Mouse (Mus musculus): ENCODE results near the gene Actrt2. TPM values are rescaled to one million over a fixed set of nuclear protein-coding genes. Genes with fewer than 3 reads are reported as not detected.

Actrt2 gene
- polyA plus RNA-seq, 1 experiment from 2014 or later, result not detected

DNA sequence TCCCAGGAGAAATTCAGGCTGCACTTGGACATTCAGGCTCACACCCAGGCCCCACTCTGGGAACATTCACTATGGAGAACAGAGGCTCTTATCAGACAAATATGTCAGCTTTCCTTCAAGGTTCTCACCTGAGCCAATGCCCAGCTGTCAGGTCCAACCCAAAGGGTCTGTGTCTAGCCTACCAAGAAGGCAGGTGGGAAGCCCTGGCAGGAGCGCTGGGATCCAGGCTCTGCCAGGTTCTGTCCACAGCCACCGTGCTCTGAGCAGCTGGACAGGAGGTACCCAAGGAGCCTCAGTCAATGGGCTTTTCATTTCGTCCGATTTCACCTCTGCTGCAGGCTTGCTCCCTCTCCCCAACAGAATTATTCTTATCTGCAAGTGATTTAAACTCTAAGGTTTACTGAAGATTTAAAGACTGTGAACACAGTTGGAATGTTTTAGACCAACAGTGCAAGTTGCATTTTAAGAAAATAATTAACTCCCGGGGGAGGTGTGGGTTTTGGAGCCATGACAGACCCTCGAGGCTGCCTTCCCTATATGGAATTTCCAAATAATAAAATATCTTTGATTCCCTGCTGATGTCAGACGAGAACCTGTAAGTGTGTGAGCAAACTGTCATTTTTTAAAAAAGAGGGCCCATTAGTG is 35.9 kb upstream of the Actrt2 start:
- WGBS, result 52% methylated on average over 7 of the region's 7 CpGs
- Histone ChIP-seq H3K36me3 (ENCODE audit: control insufficient read depth, insufficient read depth, low read length) (no peaks in the 10 kb centered on the region), H3K9ac (ENCODE audit: low read depth, low read length) (no peak overlapping the region), H3K4me3 (ENCODE audit: low read length) (no peak overlapping the region), H3K27me3 (ENCODE audit: control insufficient read depth, insufficient read depth, low read length) (0 out of 2 replicates have a peak, but pooled peaks cover 3% of the 10 kb centered on the region), H3K4me1 (ENCODE audit: control insufficient read depth, insufficient read depth, low read length) (no peaks in the 10 kb centered on the region), H3K27ac (ENCODE audit: low read depth, low read length) (no peak overlapping the region), H3K4me2 (replicated peaks; ENCODE audit: low read depth, low read length) (no peak overlapping the region), H3K9me3 (ENCODE audit: control insufficient read depth, low read length) (no peaks in the 10 kb centered on the region)
- no peak for ATAC-seq (ENCODE audit: low FRiP score, low TSS enrichment)

- no peak for ATAC-seq (ENCODE audit: low FRiP score, low TSS enrichment)
- Histone ChIP-seq H3K4me3 (ENCODE audit: low read length) (no peak overlapping the region), H3K9me3 (ENCODE audit: control insufficient read depth, low read length) (no peaks in the 10 kb centered on the region), H3K4me1 (ENCODE audit: control insufficient read depth, insufficient read depth, low read length) (no peaks in the 10 kb centered on the region), H3K36me3 (ENCODE audit: control insufficient read depth, insufficient read depth, low read length) (no peaks in the 10 kb centered on the region), H3K9ac (ENCODE audit: low read depth, low read length) (no peak overlapping the region), H3K27me3 (ENCODE audit: control insufficient read depth, insufficient read depth, low read length) (0 out of 2 replicates have a peak, but pooled peaks cover 3% of the 10 kb centered on the region), H3K27ac (ENCODE audit: low read depth, low read length) (no peak overlapping the region), H3K4me2 (replicated peaks; ENCODE audit: low read depth, low read length) (no peak overlapping the region)
- 82% methylated on average over 7 of the region's 7 CpGs for WGBS
Observed at GRCm38 (mm10) chr4:154702931-154703330, 35.3 kb upstream of the Actrt2 start.

GRCm38 (mm10) chr4:154702186-154702585 is 34.5 kb upstream of the Actrt2 start:
- WGBS, result 59% methylated on average over 6 of the region's 6 CpGs

DNA sequence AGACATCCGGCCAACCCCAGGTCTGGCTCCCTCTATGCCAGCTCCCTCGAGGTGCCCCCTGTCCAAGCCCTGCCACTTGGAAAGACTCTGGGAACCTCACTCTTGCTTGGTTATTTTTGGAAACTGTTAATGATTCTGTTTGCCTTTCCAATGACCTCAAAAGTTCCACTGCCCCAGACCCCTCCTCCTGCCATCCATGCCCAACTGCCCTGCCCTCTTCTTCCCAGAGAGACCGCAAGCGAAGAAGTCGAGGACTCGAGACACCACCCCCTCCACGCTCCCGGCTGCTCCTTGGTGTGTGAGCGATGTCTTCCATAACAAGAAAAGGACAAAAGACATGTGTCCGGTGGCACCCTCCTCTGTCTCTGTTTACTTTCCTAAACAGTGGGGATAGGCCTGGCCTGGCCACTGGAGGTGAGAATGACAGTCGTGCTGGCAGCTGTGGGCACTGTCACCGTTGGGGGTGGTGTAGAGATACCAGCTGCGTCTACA is 33.3 kb upstream of the Actrt2 start:
- H3K27me3 ChIP-seq (ENCODE audit: control insufficient read depth, insufficient read depth, low read length), result 0 out of 2 replicates have a peak, but pooled peaks cover 3% of the 10 kb centered on the region
- no peak overlapping the region for H3K4me2 ChIP-seq (replicated peaks; ENCODE audit: low read depth, low read length)
- H3K9ac ChIP-seq (ENCODE audit: low read depth, low read length), result no peak overlapping the region
- H3K9me3 ChIP-seq (ENCODE audit: control insufficient read depth, low read length), result no peaks in the 10 kb centered on the region
- no peaks in the 10 kb centered on the region for H3K36me3 ChIP-seq (ENCODE audit: control insufficient read depth, insufficient read depth, low read length)
- no peak for ATAC-seq (ENCODE audit: low FRiP score, low TSS enrichment)
- H3K27ac ChIP-seq (ENCODE audit: low read depth, low read length), result no peak overlapping the region
- H3K4me1 ChIP-seq (ENCODE audit: control insufficient read depth, insufficient read depth, low read length), result 0 out of 2 replicates have a peak, but pooled peaks cover 4% of the 10 kb centered on the region
- H3K4me3 ChIP-seq (ENCODE audit: low read length), result no peak overlapping the region
- WGBS, result 91% methylated on average over 13 of the region's 13 CpGs

More at GRCm38 (mm10) chr4:154702186-154702585, 34.5 kb upstream of the Actrt2 start:
- ATAC-seq (ENCODE audit: low FRiP score, low TSS enrichment), result no peak
- Histone ChIP-seq H3K9ac (ENCODE audit: low read depth, low read length) (no peak overlapping the region), H3K4me3 (ENCODE audit: low read length) (no peak overlapping the region), H3K27me3 (ENCODE audit: control insufficient read depth, insufficient read depth, low read length) (0 out of 2 replicates have a peak, but pooled peaks cover 3% of the 10 kb centered on the region), H3K36me3 (ENCODE audit: control insufficient read depth, insufficient read depth, low read length) (no peaks in the 10 kb centered on the region), H3K4me1 (ENCODE audit: control insufficient read depth, insufficient read depth, low read length) (no peaks in the 10 kb centered on the region), H3K4me2 (replicated peaks; ENCODE audit: low read depth, low read length) (no peak overlapping the region), H3K9me3 (ENCODE audit: control insufficient read depth, low read length) (no peaks in the 10 kb centered on the region), H3K27ac (ENCODE audit: low read depth, low read length) (no peak overlapping the region)

- no peak for ATAC-seq (ENCODE audit: low FRiP score, low TSS enrichment)
- 91% methylated on average over 6 of the region's 6 CpGs for WGBS
- Histone ChIP-seq H3K9ac (ENCODE audit: low read depth, low read length) (no peak overlapping the region), H3K36me3 (ENCODE audit: control insufficient read depth, insufficient read depth, low read length) (no peaks in the 10 kb centered on the region), H3K4me2 (replicated peaks; ENCODE audit: low read depth, low read length) (no peak overlapping the region), H3K9me3 (ENCODE audit: control insufficient read depth, low read length) (no peaks in the 10 kb centered on the region), H3K4me1 (ENCODE audit: control insufficient read depth, insufficient read depth, low read length) (0 out of 2 replicates have a peak, but pooled peaks cover 4% of the 10 kb centered on the region), H3K27ac (ENCODE audit: low read depth, low read length) (no peak overlapping the region), H3K27me3 (ENCODE audit: control insufficient read depth, insufficient read depth, low read length) (0 out of 2 replicates have a peak, but pooled peaks cover 2% of the 10 kb centered on the region), H3K4me3 (ENCODE audit: low read length) (no peak overlapping the region)
Observed at GRCm38 (mm10) chr4:154700436-154700835, 32.8 kb upstream of the Actrt2 start.

- H3K4me2 ChIP-seq (replicated peaks; ENCODE audit: low read depth, low read length), result no peak overlapping the region
- H3K4me3 ChIP-seq (ENCODE audit: low read length), result no peak overlapping the region
- ATAC-seq (ENCODE audit: low FRiP score, low TSS enrichment), result no peak
- no peaks in the 10 kb centered on the region for H3K27me3 ChIP-seq (ENCODE audit: control insufficient read depth, insufficient read depth, low read length)
- H3K27ac ChIP-seq (ENCODE audit: low read depth, low read length), result no peak overlapping the region
- H3K9ac ChIP-seq (ENCODE audit: low read depth, low read length), result no peak overlapping the region
- no peaks in the 10 kb centered on the region for H3K36me3 ChIP-seq (ENCODE audit: control insufficient read depth, insufficient read depth, low read length)
- 84% methylated on average over 8 of the region's 8 CpGs for WGBS
- 0 out of 2 replicates have a peak, but pooled peaks cover 4% of the 10 kb centered on the region for H3K4me1 ChIP-seq (ENCODE audit: control insufficient read depth, insufficient read depth, low read length)
- no peaks in the 10 kb centered on the region for H3K9me3 ChIP-seq (ENCODE audit: control insufficient read depth, low read length)
Observed at GRCm38 (mm10) chr4:154699236-154699635, 31.6 kb upstream of the Actrt2 start.

DNA sequence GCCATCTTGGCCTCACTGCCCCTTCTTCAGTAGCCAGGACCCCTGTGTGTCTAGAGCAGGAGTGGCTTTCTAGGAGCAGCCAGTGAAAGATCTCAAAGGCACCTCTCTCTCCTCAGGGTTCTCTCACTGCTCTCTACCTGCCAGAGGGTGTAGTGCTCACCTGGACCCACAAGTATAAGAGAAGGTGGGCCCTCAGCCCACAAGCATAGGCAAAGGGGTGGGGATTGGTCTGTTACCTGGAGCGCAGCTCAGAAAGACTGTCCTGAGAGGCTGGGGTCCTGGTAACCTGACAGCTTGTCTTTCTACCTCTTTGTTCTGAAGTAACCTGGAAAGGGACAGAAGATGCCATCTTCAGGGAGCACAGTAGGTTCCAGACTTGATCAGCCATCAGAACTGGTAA is 31.0 kb upstream of the Actrt2 start:
- no peak for ATAC-seq (ENCODE audit: low FRiP score, low TSS enrichment)
- H3K36me3 ChIP-seq (ENCODE audit: control insufficient read depth, insufficient read depth, low read length), result no peaks in the 10 kb centered on the region
- no peaks in the 10 kb centered on the region for H3K27me3 ChIP-seq (ENCODE audit: control insufficient read depth, insufficient read depth, low read length)
- H3K27ac ChIP-seq (ENCODE audit: low read depth, low read length), result no peak overlapping the region
- no peaks in the 10 kb centered on the region for H3K9me3 ChIP-seq (ENCODE audit: control insufficient read depth, low read length)
- no peak overlapping the region for H3K4me3 ChIP-seq (ENCODE audit: low read length)
- H3K4me2 ChIP-seq (replicated peaks; ENCODE audit: low read depth, low read length), result no peak overlapping the region
- WGBS, result 100% methylated on average over 1 of the region's 1 CpGs
- no peak overlapping the region for H3K9ac ChIP-seq (ENCODE audit: low read depth, low read length)
- H3K4me1 ChIP-seq (ENCODE audit: control insufficient read depth, insufficient read depth, low read length), result 0 out of 2 replicates have a peak, but pooled peaks cover 4% of the 10 kb centered on the region

- Histone ChIP-seq H3K4me3 (ENCODE audit: low read length) (no peak overlapping the region), H3K36me3 (ENCODE audit: control insufficient read depth, insufficient read depth, low read length) (no peaks in the 10 kb centered on the region), H3K4me1 (ENCODE audit: control insufficient read depth, insufficient read depth, low read length) (0 out of 2 replicates have a peak, but pooled peaks cover 4% of the 10 kb centered on the region), H3K9ac (ENCODE audit: low read depth, low read length) (no peak overlapping the region), H3K4me2 (replicated peaks; ENCODE audit: low read depth, low read length) (no peak overlapping the region), H3K27ac (ENCODE audit: low read depth, low read length) (no peak overlapping the region), H3K9me3 (ENCODE audit: control insufficient read depth, low read length) (no peaks in the 10 kb centered on the region), H3K27me3 (ENCODE audit: control insufficient read depth, insufficient read depth, low read length) (no peaks in the 10 kb centered on the region)
- ATAC-seq (ENCODE audit: low FRiP score, low TSS enrichment), result no peak
- WGBS, result 76% methylated on average over 16 of the region's 16 CpGs
Observed at GRCm38 (mm10) chr4:154698021-154698590, 30.4 kb upstream of the Actrt2 start.

DNA sequence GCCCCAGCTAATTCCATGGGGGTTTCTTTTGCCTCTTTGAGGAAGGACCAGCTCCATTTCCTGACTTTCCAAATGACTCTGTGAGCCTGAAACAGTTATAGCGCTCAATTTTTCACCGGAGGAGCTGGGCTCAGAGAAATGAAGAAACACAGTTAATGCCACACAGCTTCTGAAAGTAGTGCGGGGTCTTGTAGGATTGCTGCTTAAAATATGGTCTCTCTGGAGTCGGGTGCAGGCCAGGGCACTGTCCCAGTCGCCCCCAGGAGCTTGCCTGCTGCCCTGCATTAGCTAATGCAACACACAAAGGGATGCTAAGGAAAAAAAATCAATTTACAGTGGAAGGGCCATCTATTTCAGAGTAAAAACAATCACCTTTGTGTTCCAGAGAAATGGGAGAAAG is 29.8 kb upstream of the Actrt2 start:
- H3K4me1 ChIP-seq (ENCODE audit: control insufficient read depth, insufficient read depth, low read length), result 0 out of 2 replicates have a peak, but pooled peaks cover 4% of the 10 kb centered on the region
- H3K27me3 ChIP-seq (ENCODE audit: control insufficient read depth, insufficient read depth, low read length), result no peaks in the 10 kb centered on the region
- H3K4me2 ChIP-seq (replicated peaks; ENCODE audit: low read depth, low read length), result no peak overlapping the region
- no peak overlapping the region for H3K9ac ChIP-seq (ENCODE audit: low read depth, low read length)
- H3K9me3 ChIP-seq (ENCODE audit: control insufficient read depth, low read length), result no peaks in the 10 kb centered on the region
- H3K4me3 ChIP-seq (ENCODE audit: low read length), result no peak overlapping the region
- 79% methylated on average over 5 of the region's 5 CpGs for WGBS
- no peak overlapping the region for H3K27ac ChIP-seq (ENCODE audit: low read depth, low read length)
- no peak for ATAC-seq (ENCODE audit: low FRiP score, low TSS enrichment)
- H3K36me3 ChIP-seq (ENCODE audit: control insufficient read depth, insufficient read depth, low read length), result no peaks in the 10 kb centered on the region

Measured in kidney, embryonic 14.5 days (tissue).